8 mouse cellular contexts compared by ENCODE assay signal in the genomic region with DNA sequence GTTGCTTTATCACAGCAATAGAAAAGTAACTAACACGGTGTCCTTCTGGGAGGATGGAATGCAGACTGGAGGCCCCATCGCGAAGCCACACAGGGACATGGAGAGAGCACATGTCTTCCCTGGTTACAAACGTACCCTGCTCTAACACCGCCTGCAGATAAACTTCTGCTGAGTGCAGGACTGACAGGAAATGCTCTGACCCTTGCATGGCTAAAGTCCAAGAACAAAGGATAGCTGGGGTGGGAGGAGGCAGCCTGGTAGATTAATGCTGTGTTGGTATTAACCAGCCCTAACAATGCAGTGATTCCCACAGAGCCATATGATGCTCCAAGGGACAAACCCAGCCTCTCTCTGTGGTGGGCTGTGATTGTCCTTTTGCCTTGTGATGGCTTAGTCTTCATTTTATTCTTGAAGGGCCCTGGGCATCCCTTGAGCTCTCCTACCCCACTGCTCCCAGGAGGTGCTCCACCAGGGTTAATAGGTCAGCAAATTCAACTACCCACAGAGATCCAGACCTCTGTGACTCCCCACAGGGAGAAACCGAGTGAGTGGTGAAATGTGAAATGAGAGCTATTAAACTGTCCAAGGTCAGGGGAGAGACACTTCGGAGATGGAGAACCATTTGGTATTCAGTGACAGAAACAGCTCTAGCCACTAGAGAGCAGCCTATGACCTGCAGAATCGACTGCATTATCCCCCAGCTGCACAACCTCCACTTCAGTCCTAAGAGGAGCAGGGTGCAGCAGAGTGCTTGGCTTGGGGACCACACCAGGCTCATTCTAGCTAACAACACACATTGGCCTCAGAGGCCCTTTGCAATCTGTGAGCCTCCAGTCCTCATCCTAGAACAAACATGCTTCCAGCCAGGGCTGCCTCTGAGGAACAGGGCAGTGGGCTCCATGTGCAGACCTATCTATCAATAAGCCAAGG. TPM values are rescaled to one million over a fixed set of nuclear protein-coding genes. Genes with fewer than 3 reads are reported as not detected.
A peak's percentile ranks its signal among the peaks of the same experiment; 100 is the strongest.
DNase-seq lines count a peak whose midpoint lies in the region; ATAC-seq lines count a peak whose summit lies in the region.

No protein-coding gene starts in this region.

- H3K4me1 ChIP-seq in heart, embryonic 11.5 days (ENCODE audit: control insufficient read depth, insufficient read depth, low read length) = peaks cover 12% of the 10 kb centered on the region
- H3K4me1 ChIP-seq in kidney, embryonic 15.5 days = peaks cover 32% of the 10 kb centered on the region

- no peak overlapping the region for H3K4me3 ChIP-seq in heart, embryonic 11.5 days (ENCODE audit: low read depth, low read length)
- no peak overlapping the region for H3K4me3 ChIP-seq in kidney, embryonic 15.5 days (replicated peaks)
- H3K4me3 ChIP-seq in macrophage (ENCODE audit: inconsistent target) = no peak overlapping the region

- ATAC-seq in heart, embryonic 11.5 days (replicated peaks; ENCODE audit: insufficient number of reproducible peaks, low FRiP score, low TSS enrichment) = peak; percentile 53; the same call in 1 of the 2 replicates
- ATAC-seq in kidney, embryonic 15.5 days (replicated peaks; ENCODE audit: low FRiP score) = peak; percentile 80
- ATAC-seq in erythroblast, adult 5-6 weeks (replicated peaks; ENCODE audit: low FRiP score, poor library complexity, severe bottlenecking) = no peak

- no peak overlapping the region for H3K27ac ChIP-seq in heart, embryonic 11.5 days (ENCODE audit: low read depth, low read length)
- H3K27ac ChIP-seq in kidney, embryonic 15.5 days = peak overlapping the region; percentile 83
- peak overlapping the region; percentile 77; the same call in 1 of the 2 replicates for H3K27ac ChIP-seq in macrophage

- H3K9me3 ChIP-seq in heart, embryonic 11.5 days (replicated peaks; ENCODE audit: control insufficient read depth, low read length) = no peaks in the 10 kb centered on the region
- H3K9me3 ChIP-seq in kidney, embryonic 15.5 days (replicated peaks) = no peaks in the 10 kb centered on the region

- 23% methylated on average over 8 of the region's 8 CpGs for WGBS in heart, embryonic 11.5 days (ENCODE audit: insufficient replicate concordance)
- 24% methylated on average over 8 of the region's 8 CpGs for WGBS in kidney, embryonic 15.5 days
- 62% methylated on average over 8 of the region's 8 CpGs for WGBS in macrophage (ENCODE audit: missing documents)

- H3K9ac ChIP-seq in heart, embryonic 11.5 days (ENCODE audit: low read depth, low read length) = peak overlapping the region; percentile 18; the same call in 1 of the 2 replicates
- no peak overlapping the region for H3K9ac ChIP-seq in kidney, embryonic 15.5 days

- H3K79me2 ChIP-seq in macrophage (ENCODE audit: inconsistent target) = peaks cover 32% of the 10 kb centered on the region; the same call in 1 of the 2 replicates

- H3K4me2 ChIP-seq in heart, embryonic 11.5 days = no peak overlapping the region
- H3K4me2 ChIP-seq in kidney, embryonic 15.5 days = no peak overlapping the region

- no peaks in the 10 kb centered on the region for H3K27me3 ChIP-seq in heart, embryonic 11.5 days (ENCODE audit: control insufficient read depth, insufficient read depth, low read length)
- no peaks in the 10 kb centered on the region for H3K27me3 ChIP-seq in kidney, embryonic 15.5 days

- peak; percentile 27 to 35 for DNase-seq in cerebellum, postnatal 14 days
- DNase-seq in cerebellum, adult 9-11 months = no peak
- peak; percentile 14 for DNase-seq in thymus, postnatal 14 days
- DNase-seq in thymus, postnatal 36 days = no peak

- peaks cover 9% of the 10 kb centered on the region for H3K36me3 ChIP-seq in heart, embryonic 11.5 days (ENCODE audit: control insufficient read depth, insufficient read depth, low read length)
- H3K36me3 ChIP-seq in kidney, embryonic 15.5 days = peaks cover 38% of the 10 kb centered on the region
- 0 out of 2 replicates have a peak, but pooled peaks cover 6% of the 10 kb centered on the region for H3K36me3 ChIP-seq in macrophage (ENCODE audit: inconsistent target)

RNA-seq across cellular contexts. Expression of gene Rab20, which starts 28.1 kb away (rescaled TPM):
- polyA plus RNA-seq in heart, embryonic 11.5 days (2014; fragmentation: Nextera tagmentation; extraction: Ambion mirVana) = 20.9 and 25.4 TPM in 2 replicates
- polyA plus RNA-seq in kidney, embryonic 15.5 days (2015; fragmentation: Nextera tagmentation; extraction: Ambion mirVana) = 24.2 and 26.5 TPM in 2 replicates
- 100 to 1,000 TPM in 16 of 26 experiments, 10 to 100 TPM in 10; 27.6 to 226 (median 130) TPM for total RNA-seq in macrophage (2018; cell fraction: chromatin; rRNA removed)
- 100 to 1,000 TPM in 15 of 26 experiments, 10 to 100 TPM in 11; 37.4 to 240 (median 123) TPM for total RNA-seq in macrophage (2018; cell fraction: cytosol; rRNA removed)
- total RNA-seq in macrophage (2018; cell fraction: nucleus; rRNA removed) = 100 to 1,000 TPM in 19 of 26 experiments, 10 to 100 TPM in 7; 23.3 to 210 (median 160) TPM
- polyA plus RNA-seq in macrophage (2018) = 31.9 to 52.1 TPM (median 35.7 TPM) in 3 replicates
- 0.63 and 4.8 TPM in 2 replicates for total RNA-seq in erythroblast, adult 5-6 weeks (2015; ENCODE audit: low replicate concordance)
- total RNA-seq in erythroblast, adult 5-6 weeks (2017; ENCODE audit: low replicate concordance) = 1.5 and 4.4 TPM in 2 replicates

RNA-seq across cellular contexts. Expression of gene Naxd, which starts 46.9 kb away (rescaled TPM):
- polyA plus RNA-seq in heart, embryonic 11.5 days (2014; fragmentation: Nextera tagmentation; extraction: Ambion mirVana) = 72.0 and 75.8 TPM in 2 replicates
- polyA plus RNA-seq in kidney, embryonic 15.5 days (2015; fragmentation: Nextera tagmentation; extraction: Ambion mirVana) = 119 and 121 TPM in 2 replicates
- total RNA-seq in macrophage (2018; cell fraction: chromatin; rRNA removed) = 100 to 1,000 TPM in 4 of 26 experiments, 10 to 100 TPM in 22; 27.5 to 110 (median 70.6) TPM
- 10 to 100 TPM; 24.7 to 46.5 (median 36.7) TPM for total RNA-seq in macrophage (2018; cell fraction: cytosol; rRNA removed)
- 10 to 100 TPM; 25.5 to 74.3 (median 54.0) TPM for total RNA-seq in macrophage (2018; cell fraction: nucleus; rRNA removed)
- polyA plus RNA-seq in macrophage (2018) = 30.7 to 40.1 TPM (median 32.9 TPM) in 3 replicates
- total RNA-seq in erythroblast, adult 5-6 weeks (2015; ENCODE audit: low replicate concordance) = 11.0 and 14.8 TPM in 2 replicates
- total RNA-seq in erythroblast, adult 5-6 weeks (2017; ENCODE audit: low replicate concordance) = 11.7 and 13.9 TPM in 2 replicates

Comparison
In these comparisons a context has a peak if more than half of its experiments do, and no peak if none do; other contexts are left out.
1. DNase-seq: peak in cerebellum, postnatal 14 days (2 of 2) and thymus, postnatal 14 days (single experiment); none in cerebellum, adult 9-11 months (single experiment) and thymus, postnatal 36 days (0 of 2).